Mouse (Mus musculus) midbrain, postnatal 0 days (tissue): ENCODE results near the gene Akap2. TPM values are rescaled to one million over a fixed set of nuclear protein-coding genes. Genes with fewer than 3 reads are reported as not detected.

Experiments
- ATAC-seq: fragments of 200-750 bp; cut with Nextera tagmentation; 2 replicates; pipeline ENCODE4 v1.8.0; 2017; ENCODE audit warnings: moderate number of reproducible peaks, mild to moderate bottlenecking, moderate TSS enrichment, moderate library complexity; ENCODE audit not compliant: low FRiP score
- DNase-seq: peaks from one replicate; pipeline ENCODE4 v3.0.0-alpha.2; 2015; ENCODE audit warnings: low spot score
- H3K27ac ChIP-seq: fragments of 300-500 bp; sonication (generic); 2 replicates; pipeline ENCODE4 v1.5.1; 2014; ENCODE audit warnings: low read depth, mild to moderate bottlenecking, low read length, mixed read lengths
- H3K27me3 ChIP-seq: fragments of 300-500 bp; sonication (generic); 2 replicates; pipeline ENCODE4 v1.6.1; 2014; ENCODE audit warnings: low read length, control low read depth, mixed read lengths; ENCODE audit not compliant: insufficient read depth
- H3K36me3 ChIP-seq: fragments of 300-500 bp; sonication (generic); 2 replicates; pipeline ENCODE4 v1.6.1; 2014; ENCODE audit warnings: low read length, control low read depth, mixed read lengths; ENCODE audit not compliant: insufficient read depth
- H3K4me1 ChIP-seq: fragments of 300-500 bp; sonication (generic); 2 replicates; pipeline ENCODE4 v1.6.1; 2014; ENCODE audit warnings: mild to moderate bottlenecking, control low read depth, antibody characterized with exemption, low read length, mixed read lengths; ENCODE audit not compliant: insufficient read depth
- H3K4me2 ChIP-seq: fragments of 300-500 bp; sonication (generic); 2 replicates; pipeline ENCODE4 v1.6.1; 2014; ENCODE audit warnings: low read depth, mild to moderate bottlenecking, low read length, mixed read lengths; ENCODE audit not compliant: poor library complexity, severe bottlenecking
- H3K4me3 ChIP-seq: fragments of 300-500 bp; sonication (generic); 2 replicates; pipeline ENCODE4 v1.5.1; 2014; ENCODE audit warnings: low read depth, mild to moderate bottlenecking, low read length, moderate library complexity
- H3K9ac ChIP-seq: fragments of 300-500 bp; sonication (generic); replicated peaks from 2 replicates; pipeline ENCODE4 v1.6.1; 2014; ENCODE audit warnings: mild to moderate bottlenecking, low read length, moderate library complexity, mixed read lengths; ENCODE audit not compliant: poor library complexity, severe bottlenecking
- H3K9me3 ChIP-seq: fragments of 300-500 bp; sonication (generic); 2 replicates; pipeline ENCODE4 v1.6.1; 2016; ENCODE audit warnings: low read length, control low read depth
- CTCF ChIP-seq: IDR thresholded peaks from 2 replicates; pipeline ENCODE4 v1.5.1; 2016; ENCODE audit warnings: antibody characterized with exemption, mild to moderate bottlenecking
- WGBS: fragments of 180-500 bp; shearing (Covaris S2); extraction: QIAGEN DNeasy Blood & Tissue Kit; methylation state at CpG from one replicate; pipeline ENCODE4 v1.1.7; 2014; 5-methylcytosine and 5-hydroxymethylcytosine counted together
- polyA plus RNA-seq: library from polyadenylated mRNA; unstranded; fragments of >200 nt; fragmentation: Nextera tagmentation; extraction: Ambion mirVana; gene quantifications from 2 replicates; pipeline ENCODE4 v1.2.1, GENCODE M21; 2015
- total RNA-seq: library from RNA; depleted of rRNA; stranded (reverse); fragments of >200 nt; gene quantifications from 2 replicates; pipeline ENCODE4 v1.2.3, GENCODE M21; 2014

Akap2 gene
- total and polyA plus RNA-seq, 2 experiments from 2014 or later: 12.1 to 24.4 TPM

DNA sequence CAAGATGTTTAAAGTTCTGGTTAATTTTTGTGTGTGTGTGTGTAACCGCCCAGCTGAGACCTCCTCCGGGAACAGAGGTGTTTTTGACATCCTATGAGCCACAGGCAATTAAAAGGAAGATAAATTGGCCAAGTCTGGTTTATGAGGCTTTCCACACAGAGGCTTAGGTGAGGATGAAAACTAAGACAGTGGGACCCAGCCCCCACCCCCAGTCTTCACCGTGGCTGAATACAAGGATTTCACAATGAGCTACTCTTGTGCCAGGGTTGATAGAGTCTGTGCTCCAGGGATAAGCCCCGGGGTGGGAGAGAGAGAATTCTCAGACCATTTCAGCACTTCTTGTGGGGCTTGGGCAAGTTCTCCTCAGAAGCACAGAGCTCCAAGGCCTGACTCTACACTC lies 33.6 kb downstream of the Akap2 start:
- no peaks in the 10 kb centered on the region for H3K4me1 ChIP-seq
- TF ChIP-seq CTCF: no peak
- no peaks in the 10 kb centered on the region for H3K27me3 ChIP-seq
- no peak overlapping the region for H3K4me3 ChIP-seq
- no peaks in the 10 kb centered on the region for H3K9me3 ChIP-seq
- H3K4me2 ChIP-seq: no peak overlapping the region
- no peak overlapping the region for H3K9ac ChIP-seq
- H3K27ac ChIP-seq: no peak overlapping the region
- WGBS: 64% methylated on average over 4 of the region's 4 CpGs
- DNase-seq (no peak), ATAC-seq (no peak)
- no peaks in the 10 kb centered on the region for H3K36me3 ChIP-seq

DNA sequence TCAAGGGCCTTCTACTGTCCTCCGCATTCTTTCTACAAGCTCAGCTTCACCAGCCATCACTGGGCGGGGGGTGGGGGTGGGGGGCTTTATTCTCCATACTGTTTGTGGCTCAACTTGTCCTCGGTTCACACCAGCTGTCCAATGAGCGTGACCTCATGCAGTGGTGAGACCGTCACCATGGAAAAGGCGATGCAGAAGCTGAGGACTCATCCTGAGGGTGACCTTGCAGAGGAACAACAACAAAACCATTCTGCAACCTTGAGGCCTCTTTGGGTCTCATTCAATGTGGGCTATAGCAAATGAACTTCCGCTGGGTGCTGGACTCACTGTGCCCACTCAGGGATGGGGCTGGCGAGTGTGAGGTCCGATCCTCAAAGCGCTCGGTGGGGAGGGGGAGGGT lies 34.1 kb downstream of the Akap2 start:
- H3K27me3 ChIP-seq: no peaks in the 10 kb centered on the region
- H3K27ac ChIP-seq: no peak overlapping the region
- H3K36me3 ChIP-seq: no peaks in the 10 kb centered on the region
- H3K9me3 ChIP-seq: no peaks in the 10 kb centered on the region
- no peak overlapping the region for H3K4me2 ChIP-seq
- 92% methylated on average over 11 of the region's 11 CpGs for WGBS
- no peaks in the 10 kb centered on the region for H3K4me1 ChIP-seq
- DNase-seq (no peak), ATAC-seq (no peak)
- TF ChIP-seq CTCF: no peak
- no peak overlapping the region for H3K4me3 ChIP-seq
- no peak overlapping the region for H3K9ac ChIP-seq

DNA sequence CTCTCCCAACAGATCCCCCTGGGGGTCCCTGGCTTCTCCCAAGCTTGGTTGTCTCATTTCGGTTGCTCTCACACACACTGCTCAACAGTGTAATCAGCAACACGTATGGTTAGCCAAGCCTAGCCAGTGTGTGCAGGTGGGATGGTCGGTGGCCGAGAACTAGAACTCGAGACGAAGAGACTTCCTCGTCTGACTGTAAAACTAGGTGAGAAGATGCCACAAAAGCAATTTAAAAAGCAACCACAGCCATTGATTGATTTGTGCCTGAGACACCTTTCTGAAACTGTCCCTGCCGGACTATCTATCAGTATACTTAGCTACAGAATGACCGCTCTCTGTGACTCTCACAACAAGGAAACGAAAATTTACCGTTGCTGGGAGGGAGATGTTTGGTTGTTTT lies 37.6 kb downstream of the Akap2 start:
- DNase-seq: no peak
- no peak for ATAC-seq
- H3K4me2 ChIP-seq: no peak overlapping the region
- H3K36me3 ChIP-seq: no peaks in the 10 kb centered on the region
- no peak for TF ChIP-seq CTCF
- no peak overlapping the region for H3K4me3 ChIP-seq
- H3K27ac ChIP-seq: no peak overlapping the region
- 89% methylated on average over 11 of the region's 11 CpGs for WGBS
- H3K27me3 ChIP-seq: no peaks in the 10 kb centered on the region
- H3K4me1 ChIP-seq: no peaks in the 10 kb centered on the region
- H3K9ac ChIP-seq: no peak overlapping the region
- no peaks in the 10 kb centered on the region for H3K9me3 ChIP-seq

DNA sequence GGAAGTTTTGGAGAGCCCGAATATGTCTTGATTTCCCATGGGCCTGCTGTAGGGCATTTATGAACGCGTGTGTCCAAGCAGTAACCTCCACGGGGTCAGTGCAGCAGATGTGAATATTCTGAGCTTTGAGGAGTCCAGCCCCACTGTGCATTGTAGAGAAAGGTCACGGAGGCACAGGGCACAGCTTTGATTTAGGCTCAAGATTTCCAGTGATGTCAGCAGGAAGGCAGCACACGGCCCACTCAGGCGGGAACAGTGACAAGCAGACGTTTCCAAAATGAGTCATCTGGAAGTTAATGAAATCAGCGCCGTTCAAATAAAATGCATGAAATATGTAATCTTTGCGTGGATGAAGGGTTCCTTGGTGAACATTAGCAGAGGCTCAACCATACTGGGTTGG lies 40.5 kb downstream of the Akap2 start:
- H3K9me3 ChIP-seq: no peaks in the 10 kb centered on the region
- DNase-seq (no peak), ATAC-seq (no peak)
- no peak overlapping the region for H3K9ac ChIP-seq
- H3K27me3 ChIP-seq: no peaks in the 10 kb centered on the region
- 49% methylated on average over 11 of the region's 11 CpGs for WGBS
- no peak overlapping the region for H3K4me2 ChIP-seq
- no peak overlapping the region for H3K4me3 ChIP-seq
- H3K4me1 ChIP-seq: no peaks in the 10 kb centered on the region
- H3K27ac ChIP-seq: no peak overlapping the region
- TF ChIP-seq CTCF: no peak
- H3K36me3 ChIP-seq: no peaks in the 10 kb centered on the region

DNA sequence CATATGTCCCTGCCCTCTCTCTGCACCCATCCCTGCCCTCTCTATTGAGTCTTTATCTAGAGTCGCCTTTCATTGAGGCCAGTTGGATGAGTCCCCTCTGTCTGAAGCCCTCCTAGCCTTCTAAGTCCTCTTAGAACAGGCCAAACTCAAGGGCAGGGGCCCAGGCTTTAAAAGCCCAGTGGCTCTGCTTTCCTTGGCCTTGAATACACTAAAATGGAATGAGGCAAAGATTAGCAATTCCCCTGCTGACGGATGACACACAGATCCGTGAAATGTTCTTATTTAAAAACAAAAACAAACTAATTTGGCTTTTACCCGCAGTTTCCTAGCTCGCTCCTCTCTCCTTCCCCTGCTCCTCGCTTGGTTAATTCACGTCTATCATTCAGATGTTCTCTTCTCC lies 45.0 kb downstream of the Akap2 start:
- Histone ChIP-seq H3K4me1 (no peaks in the 10 kb centered on the region), H3K36me3 (no peaks in the 10 kb centered on the region), H3K27ac (peak overlapping the region; percentile 18; the same call in 1 of the 2 replicates), H3K4me2 (no peak overlapping the region), H3K27me3 (no peaks in the 10 kb centered on the region), H3K9me3 (no peaks in the 10 kb centered on the region), H3K9ac (no peak overlapping the region), H3K4me3 (no peak overlapping the region)
- WGBS: 39% methylated on average over 7 of the region's 7 CpGs
- no peak for TF ChIP-seq CTCF
- no peak for DNase-seq
- ATAC-seq: no peak

DNA sequence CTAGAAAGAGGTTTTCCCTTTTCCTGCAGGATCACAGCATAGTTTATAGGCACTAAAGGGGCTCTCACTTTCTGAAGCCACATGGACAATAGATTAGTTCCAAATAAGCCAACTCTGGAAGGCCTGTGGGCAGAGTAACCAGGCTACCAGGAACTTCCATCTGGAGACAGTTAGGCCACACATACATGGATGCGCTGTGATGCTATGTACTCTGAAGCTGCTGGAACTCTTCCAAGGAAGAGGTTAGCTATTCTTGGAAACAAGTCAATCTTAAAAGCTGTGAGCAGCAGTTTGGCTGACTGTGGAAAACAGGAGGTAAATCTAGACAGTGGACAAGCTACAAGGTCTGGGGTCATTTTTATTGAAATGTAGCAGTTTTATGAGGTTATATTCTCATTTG lies 46.9 kb downstream of the Akap2 start:
- Histone ChIP-seq H3K4me3 (no peak overlapping the region), H3K27me3 (no peaks in the 10 kb centered on the region), H3K4me2 (no peak overlapping the region), H3K9me3 (no peaks in the 10 kb centered on the region), H3K4me1 (no peaks in the 10 kb centered on the region), H3K9ac (no peak overlapping the region), H3K36me3 (no peaks in the 10 kb centered on the region), H3K27ac (no peak overlapping the region)
- no peak for TF ChIP-seq CTCF
- 58% methylated on average over 1 of the region's 1 CpGs for WGBS
- ATAC-seq (no peak), DNase-seq (peak; percentile 77)
